Mouse (Mus musculus): ENCODE results near the gene Atp5d.

- TF ChIP-seq CTCF (IDR thresholded peaks at IDR 0.05; ENCODE audit: low read depth, low read length) (no peak), EP300 (IDR thresholded peaks at IDR 0.05; ENCODE audit: insufficient read depth, low read depth, low read length) (no peak), POLR2A (IDR thresholded peaks at IDR 0.05; ENCODE audit: insufficient read depth, low read length) (no peak)
These were observed 5.1 kb upstream of the Atp5d start for GRCm38 (mm10) chr10:80133226-80133849.
